Mouse (Mus musculus): ENCODE data around the gene Vps8. TPM values are rescaled to one million over a fixed set of nuclear protein-coding genes. Genes with fewer than 3 reads are reported as not detected.

Vps8 gene
- 27.0 and 29.6 TPM in 2 replicates for polyA plus RNA-seq (2014; fragmentation: Nextera tagmentation; extraction: Ambion mirVana)

DNA sequence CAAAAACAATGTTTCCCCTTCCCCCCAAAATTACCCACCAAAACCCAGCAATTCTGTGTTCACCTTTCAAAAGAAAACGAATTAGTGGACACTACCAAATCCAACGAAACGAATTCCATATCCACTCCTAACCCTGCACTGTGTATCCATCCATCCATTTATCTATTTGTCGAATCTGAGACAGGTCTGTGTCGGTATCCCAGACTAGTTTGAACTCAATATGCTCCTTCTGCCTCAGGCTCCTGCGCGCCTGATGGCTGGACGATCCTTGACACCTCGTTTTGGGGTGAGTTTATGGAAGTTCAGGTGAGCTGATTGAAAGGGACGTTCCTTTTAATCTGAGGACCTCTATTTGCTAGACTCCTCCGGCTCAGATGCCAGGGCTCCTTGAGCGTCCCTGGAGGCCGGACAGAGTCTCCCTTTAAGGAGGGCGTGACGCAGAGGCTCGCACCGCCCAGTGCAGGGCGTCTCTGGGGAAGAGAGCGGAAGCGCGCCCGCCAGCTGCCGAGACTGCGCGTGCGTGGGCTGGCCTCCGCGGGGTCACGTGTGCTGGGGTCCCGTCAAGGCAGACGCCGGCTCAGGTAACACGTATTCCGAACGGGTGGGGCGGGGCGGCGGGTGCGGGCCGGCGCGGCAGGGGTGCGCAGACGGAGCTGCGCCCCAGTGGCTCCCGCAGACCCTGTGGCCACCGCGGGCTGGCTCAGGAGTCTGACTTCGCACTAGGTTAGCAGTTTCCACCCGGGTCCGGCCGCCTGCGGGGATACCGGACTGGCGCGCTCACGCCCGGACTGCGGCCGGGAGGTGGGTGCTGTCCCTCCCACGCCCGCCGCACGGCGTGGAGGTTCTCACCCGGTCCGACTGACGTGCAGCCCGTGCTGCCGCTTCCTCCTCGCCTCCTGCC is at the start of gene Vps8:
TSS of gene Vps8 (plus strand) at position 474 of the 901 bp plus-strand sequence.
- 1% methylated on average over 54 of the region's 71 CpGs for WGBS
- ATAC-seq (ENCODE audit: low FRiP score): peak; percentile 96
- Histone ChIP-seq H3K27me3 (ENCODE audit: control insufficient read depth, insufficient read depth, low read length) (no peaks in the 10 kb centered on the region), H3K4me1 (replicated peaks; ENCODE audit: control insufficient read depth, insufficient read depth, low read length) (no peaks in the 10 kb centered on the region), H3K4me3 (ENCODE audit: low read depth, low read length) (peak within 1 kb of the TSS; percentile 87), H3K9me3 (ENCODE audit: control insufficient read depth, low read length) (no peaks in the 10 kb centered on the region), H3K27ac (ENCODE audit: low read depth, low read length) (peak within 1 kb of the TSS; percentile 68), H3K36me3 (ENCODE audit: control insufficient read depth, insufficient read depth, low read length) (no peaks in the 10 kb centered on the region), H3K9ac (ENCODE audit: low read depth, low read length) (peak within 1 kb of the TSS; percentile 82), H3K4me2 (replicated peaks; ENCODE audit: low read depth, low read length) (peak within 1 kb of the TSS; percentile 99)
- DNase-seq (ENCODE audit: low spot score): peak; percentile 92

DNA sequence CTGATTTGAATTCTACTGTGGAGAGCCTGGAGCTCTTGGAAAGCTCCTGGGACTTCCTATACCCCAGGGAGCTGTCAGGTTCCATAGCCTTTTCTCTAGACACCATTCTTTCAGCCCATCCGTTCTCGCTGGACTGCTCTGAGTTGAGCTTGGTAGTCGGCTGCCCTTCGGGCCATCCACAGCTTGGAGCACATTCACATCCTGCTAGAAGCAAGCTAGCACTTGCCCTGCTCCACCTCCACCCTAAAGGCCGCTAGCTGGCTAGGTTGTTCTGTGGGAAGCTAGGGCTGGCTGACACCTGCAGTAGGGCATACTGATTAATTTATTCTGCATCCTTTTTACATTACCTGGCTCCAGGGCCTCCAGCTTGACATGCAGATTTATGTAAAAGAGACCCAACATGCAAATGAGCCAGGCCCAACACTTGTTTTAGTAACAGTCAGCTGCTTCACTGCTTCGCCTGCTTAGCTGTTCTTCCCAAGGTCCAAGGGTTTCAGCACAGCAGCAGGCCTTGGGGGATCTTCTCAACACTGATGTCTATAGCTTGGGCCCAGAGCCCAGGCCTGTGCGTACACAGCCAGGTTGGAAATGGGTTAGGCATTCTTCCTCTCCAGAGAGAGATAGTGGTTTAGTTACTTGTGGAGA is 49.5 kb upstream of the Vps8 start:
- Histone ChIP-seq H3K4me3 (ENCODE audit: low read depth, low read length) (no peak overlapping the region), H3K4me2 (replicated peaks; ENCODE audit: low read depth, low read length) (no peak overlapping the region), H3K9me3 (ENCODE audit: control insufficient read depth, low read length) (no peaks in the 10 kb centered on the region), H3K9ac (ENCODE audit: low read depth, low read length) (no peak overlapping the region), H3K27ac (ENCODE audit: low read depth, low read length) (no peak overlapping the region), H3K36me3 (ENCODE audit: control insufficient read depth, insufficient read depth, low read length) (no peaks in the 10 kb centered on the region), H3K27me3 (ENCODE audit: control insufficient read depth, insufficient read depth, low read length) (no peaks in the 10 kb centered on the region), H3K4me1 (replicated peaks; ENCODE audit: control insufficient read depth, insufficient read depth, low read length) (peaks cover 2% of the 10 kb centered on the region; the same call in 1 of the 2 replicates)
- WGBS: 56% methylated on average over 7 of the region's 7 CpGs
- ATAC-seq (ENCODE audit: low FRiP score) (no peak), DNase-seq (ENCODE audit: low spot score) (no peak)

DNA sequence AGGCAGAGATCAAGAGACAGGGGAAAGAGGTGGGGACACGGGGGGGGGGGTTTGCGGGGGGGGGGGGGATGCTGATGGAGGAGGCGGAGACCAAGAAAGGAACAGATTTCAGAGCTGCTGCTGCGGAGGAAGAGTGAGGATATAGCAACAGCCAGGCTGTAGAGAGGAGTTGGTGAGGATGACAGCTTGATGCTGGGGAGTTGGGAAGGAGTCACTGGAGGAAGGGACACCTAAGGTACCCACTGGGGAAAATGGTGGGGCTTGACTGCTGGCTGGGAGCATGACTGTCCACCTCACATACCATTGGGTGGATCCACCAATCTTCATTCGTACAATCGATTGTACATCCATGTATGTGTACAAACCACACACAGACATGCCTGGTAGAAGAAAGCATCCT is 48.9 kb upstream of the Vps8 start:
- H3K27me3 ChIP-seq (ENCODE audit: control insufficient read depth, insufficient read depth, low read length): no peaks in the 10 kb centered on the region
- no peaks in the 10 kb centered on the region for H3K9me3 ChIP-seq (ENCODE audit: control insufficient read depth, low read length)
- no peak overlapping the region for H3K4me2 ChIP-seq (replicated peaks; ENCODE audit: low read depth, low read length)
- peaks cover 2% of the 10 kb centered on the region; the same call in 1 of the 2 replicates for H3K4me1 ChIP-seq (replicated peaks; ENCODE audit: control insufficient read depth, insufficient read depth, low read length)
- no peak overlapping the region for H3K4me3 ChIP-seq (ENCODE audit: low read depth, low read length)
- H3K36me3 ChIP-seq (ENCODE audit: control insufficient read depth, insufficient read depth, low read length): no peaks in the 10 kb centered on the region
- DNase-seq (ENCODE audit: low spot score) (no peak), ATAC-seq (ENCODE audit: low FRiP score) (no peak)
- 85% methylated on average over 3 of the region's 6 CpGs for WGBS
- no peak overlapping the region for H3K9ac ChIP-seq (ENCODE audit: low read depth, low read length)
- no peak overlapping the region for H3K27ac ChIP-seq (ENCODE audit: low read depth, low read length)

DNA sequence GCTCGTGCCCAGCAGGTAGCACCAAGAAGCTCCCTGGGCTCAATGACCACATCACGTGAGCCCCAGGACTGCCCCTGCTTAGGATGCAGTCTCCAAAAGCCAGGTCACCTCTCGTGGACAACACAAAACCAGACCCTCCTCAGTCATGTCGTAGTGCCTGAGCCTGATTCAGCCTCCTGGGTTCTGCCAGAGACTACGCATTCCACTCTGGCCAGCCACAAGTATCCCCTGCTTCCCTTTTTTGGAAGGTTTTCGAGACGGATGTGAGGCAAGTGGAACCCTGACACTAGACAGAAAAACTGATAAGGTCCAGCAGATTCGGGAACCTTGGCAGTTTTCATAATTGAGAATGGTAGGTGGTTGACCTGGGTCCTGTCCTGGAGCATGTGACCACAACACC is 47.8 kb upstream of the Vps8 start:
- Histone ChIP-seq H3K9me3 (ENCODE audit: control insufficient read depth, low read length) (no peaks in the 10 kb centered on the region), H3K9ac (ENCODE audit: low read depth, low read length) (no peak overlapping the region), H3K27ac (ENCODE audit: low read depth, low read length) (no peak overlapping the region), H3K4me2 (replicated peaks; ENCODE audit: low read depth, low read length) (no peak overlapping the region), H3K36me3 (ENCODE audit: control insufficient read depth, insufficient read depth, low read length) (no peaks in the 10 kb centered on the region), H3K27me3 (ENCODE audit: control insufficient read depth, insufficient read depth, low read length) (no peaks in the 10 kb centered on the region), H3K4me3 (ENCODE audit: low read depth, low read length) (no peak overlapping the region), H3K4me1 (replicated peaks; ENCODE audit: control insufficient read depth, insufficient read depth, low read length) (peaks cover 2% of the 10 kb centered on the region; the same call in 1 of the 2 replicates)
- DNase-seq (ENCODE audit: low spot score) (no peak), ATAC-seq (ENCODE audit: low FRiP score) (no peak)
- 89% methylated on average over 8 of the region's 8 CpGs for whole genome bisulfite sequencing

DNA sequence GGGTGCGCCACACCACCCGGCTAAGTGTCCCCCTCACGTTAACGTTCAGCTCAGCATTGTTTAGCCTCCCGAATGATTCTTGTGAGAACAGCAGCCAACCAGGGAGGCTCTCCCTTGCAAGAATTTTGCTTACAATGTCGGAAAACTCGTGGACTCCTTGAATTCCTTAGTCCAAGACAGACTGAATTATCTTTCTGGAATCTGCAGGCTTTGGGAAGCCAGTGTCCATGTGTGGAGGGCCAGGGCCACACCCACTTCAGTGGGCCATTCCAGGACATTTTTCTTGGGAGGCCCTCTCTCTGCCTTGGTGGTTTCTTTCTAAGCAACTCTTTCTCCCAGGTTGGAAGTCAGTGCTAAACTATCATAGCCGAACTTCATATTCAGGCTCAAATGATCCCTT is 46.6 kb upstream of the Vps8 start:
- peaks cover 2% of the 10 kb centered on the region; the same call in 1 of the 2 replicates for H3K4me1 ChIP-seq (replicated peaks; ENCODE audit: control insufficient read depth, insufficient read depth, low read length)
- no peak overlapping the region for H3K27ac ChIP-seq (ENCODE audit: low read depth, low read length)
- no peaks in the 10 kb centered on the region for H3K9me3 ChIP-seq (ENCODE audit: control insufficient read depth, low read length)
- H3K27me3 ChIP-seq (ENCODE audit: control insufficient read depth, insufficient read depth, low read length): no peaks in the 10 kb centered on the region
- H3K4me3 ChIP-seq (ENCODE audit: low read depth, low read length): no peak overlapping the region
- H3K4me2 ChIP-seq (replicated peaks; ENCODE audit: low read depth, low read length): no peak overlapping the region
- no peak for ATAC-seq (ENCODE audit: low FRiP score)
- no peaks in the 10 kb centered on the region for H3K36me3 ChIP-seq (ENCODE audit: control insufficient read depth, insufficient read depth, low read length)
- WGBS: 86% methylated on average over 8 of the region's 8 CpGs
- DNase-seq (ENCODE audit: low spot score): no peak
- no peak overlapping the region for H3K9ac ChIP-seq (ENCODE audit: low read depth, low read length)

DNA sequence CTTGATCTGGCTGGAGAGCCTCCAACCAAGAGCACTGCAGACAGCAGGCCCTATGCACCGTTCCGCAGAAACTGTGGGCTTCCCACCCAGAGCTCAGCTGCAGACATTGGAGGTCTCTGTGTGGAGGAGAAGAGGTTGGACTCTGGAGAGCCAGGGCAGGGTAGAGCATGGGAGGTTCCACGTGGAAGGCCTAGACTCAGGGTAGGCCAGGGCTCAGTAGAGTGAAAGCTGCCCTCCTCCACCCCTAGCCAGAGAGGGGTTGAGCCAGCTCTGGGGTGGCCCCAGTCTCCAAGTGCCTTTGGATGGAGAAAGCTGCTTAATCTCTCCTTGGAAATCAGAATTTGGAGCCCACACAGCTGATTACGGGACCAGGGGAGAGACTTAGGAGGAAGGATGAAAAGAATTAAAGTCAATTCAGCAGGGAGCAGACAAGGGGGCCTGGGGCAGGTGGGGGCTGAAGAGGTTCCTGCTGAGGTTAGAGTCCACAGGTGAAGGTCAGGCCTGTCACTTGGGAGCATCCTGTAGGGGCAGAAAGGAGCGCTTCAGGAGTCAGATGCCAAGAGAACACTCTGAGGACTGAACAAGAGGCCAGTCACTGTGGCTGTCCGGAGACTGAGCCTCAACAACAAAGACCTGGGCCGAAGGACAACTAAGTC is 45.8 kb upstream of the Vps8 start:
- WGBS: 43% methylated on average over 7 of the region's 7 CpGs
- Histone ChIP-seq H3K27me3 (ENCODE audit: control insufficient read depth, insufficient read depth, low read length) (no peaks in the 10 kb centered on the region), H3K4me1 (replicated peaks; ENCODE audit: control insufficient read depth, insufficient read depth, low read length) (peaks cover 2% of the 10 kb centered on the region; the same call in 1 of the 2 replicates), H3K9me3 (ENCODE audit: control insufficient read depth, low read length) (no peaks in the 10 kb centered on the region), H3K4me2 (replicated peaks; ENCODE audit: low read depth, low read length) (no peak overlapping the region), H3K9ac (ENCODE audit: low read depth, low read length) (no peak overlapping the region), H3K4me3 (ENCODE audit: low read depth, low read length) (no peak overlapping the region), H3K27ac (ENCODE audit: low read depth, low read length) (no peak overlapping the region), H3K36me3 (ENCODE audit: control insufficient read depth, insufficient read depth, low read length) (no peaks in the 10 kb centered on the region)
- DNase-seq (ENCODE audit: low spot score): no peak
- ATAC-seq (ENCODE audit: low FRiP score): 0 out of 2 replicates have a peak, but pooled peaks have one; percentile 30

DNA sequence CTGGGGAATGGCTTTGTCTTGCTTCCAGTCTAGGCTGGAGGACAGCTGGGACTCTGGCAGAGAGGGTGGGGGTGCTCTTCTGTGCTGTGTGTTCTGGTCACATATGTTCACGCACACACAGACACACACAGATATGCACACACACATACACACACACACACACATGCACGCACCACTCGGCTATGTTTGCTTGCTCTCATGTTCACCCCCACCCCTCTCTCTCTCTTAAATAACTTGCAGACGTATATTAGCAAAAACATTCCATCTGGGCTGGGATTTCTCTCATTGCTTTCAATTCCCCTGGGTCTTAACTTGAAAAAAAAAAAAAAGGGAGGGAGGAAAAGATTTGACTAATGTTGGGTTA is 45.3 kb upstream of the Vps8 start:
- ATAC-seq (ENCODE audit: low FRiP score): no peak
- Histone ChIP-seq H3K4me2 (replicated peaks; ENCODE audit: low read depth, low read length) (no peak overlapping the region), H3K27me3 (ENCODE audit: control insufficient read depth, insufficient read depth, low read length) (no peaks in the 10 kb centered on the region), H3K4me3 (ENCODE audit: low read depth, low read length) (no peak overlapping the region), H3K27ac (ENCODE audit: low read depth, low read length) (no peak overlapping the region), H3K9ac (ENCODE audit: low read depth, low read length) (no peak overlapping the region), H3K36me3 (ENCODE audit: control insufficient read depth, insufficient read depth, low read length) (no peaks in the 10 kb centered on the region), H3K9me3 (ENCODE audit: control insufficient read depth, low read length) (no peaks in the 10 kb centered on the region), H3K4me1 (replicated peaks; ENCODE audit: control insufficient read depth, insufficient read depth, low read length) (peaks cover 2% of the 10 kb centered on the region; the same call in 1 of the 2 replicates)
- peak; percentile 43 for DNase-seq (ENCODE audit: low spot score)
- WGBS: 55% methylated on average over 4 of the region's 4 CpGs

DNA sequence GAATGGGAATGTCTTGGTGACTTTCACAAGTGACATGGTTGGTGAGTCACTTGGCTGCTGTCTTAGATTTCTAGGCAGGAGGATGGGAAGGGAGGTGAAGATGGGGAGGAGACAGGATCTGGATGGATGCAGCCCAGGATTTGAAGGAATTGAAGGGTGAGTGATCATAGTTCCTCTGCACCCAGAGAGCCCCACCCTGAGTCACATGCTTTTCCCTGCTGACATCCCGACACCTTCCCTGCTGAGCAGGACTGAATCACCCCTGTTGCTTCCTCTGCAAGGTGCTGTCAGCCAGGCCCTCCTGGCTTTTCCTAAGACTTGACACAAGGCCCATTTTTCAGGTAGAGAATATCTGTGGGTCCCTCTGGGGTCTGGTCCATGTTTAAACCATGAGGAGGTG is 41.4 kb upstream of the Vps8 start:
- 100% methylated on average over 1 of the region's 1 CpGs for WGBS
- no peak overlapping the region for H3K9ac ChIP-seq (ENCODE audit: low read depth, low read length)
- no peaks in the 10 kb centered on the region for H3K9me3 ChIP-seq (ENCODE audit: control insufficient read depth, low read length)
- ATAC-seq (ENCODE audit: low FRiP score) (no peak), DNase-seq (ENCODE audit: low spot score) (no peak)
- H3K27me3 ChIP-seq (ENCODE audit: control insufficient read depth, insufficient read depth, low read length): no peaks in the 10 kb centered on the region
- no peaks in the 10 kb centered on the region for H3K36me3 ChIP-seq (ENCODE audit: control insufficient read depth, insufficient read depth, low read length)
- no peak overlapping the region for H3K4me2 ChIP-seq (replicated peaks; ENCODE audit: low read depth, low read length)
- H3K4me3 ChIP-seq (ENCODE audit: low read depth, low read length): no peak overlapping the region
- H3K4me1 ChIP-seq (replicated peaks; ENCODE audit: control insufficient read depth, insufficient read depth, low read length): peaks cover 2% of the 10 kb centered on the region; the same call in 1 of the 2 replicates
- H3K27ac ChIP-seq (ENCODE audit: low read depth, low read length): no peak overlapping the region

Measured in hindbrain, embryonic 11.5 days (tissue).